Comparison of ENCODE assay signal across 29 mouse cellular contexts in the genomic region with DNA sequence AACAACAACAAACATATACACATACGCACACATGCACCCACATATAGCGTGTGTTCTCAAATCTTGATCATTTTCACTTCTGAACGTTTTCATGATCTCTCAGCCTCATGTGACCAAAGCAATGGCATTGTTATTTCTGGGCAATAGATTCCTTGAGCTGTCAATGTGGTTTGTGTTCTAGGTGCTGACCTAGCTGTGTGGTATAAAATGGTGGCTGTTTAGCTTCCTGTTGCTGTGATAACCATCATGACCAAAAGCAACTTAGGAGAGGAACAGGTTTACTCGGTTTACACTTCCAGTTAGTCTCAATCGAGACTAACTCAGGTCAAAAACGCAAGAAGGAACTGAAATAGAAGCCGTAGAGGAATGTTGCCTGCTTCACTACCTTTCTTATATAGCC. TPM values are rescaled to one million over a fixed set of nuclear protein-coding genes. Genes with fewer than 3 reads are reported as not detected.
"Had no signal": no experiment of that assay in that cellular context is flagged by ENCODE, and none has a peak within 500 bp of the region (broad histone marks: within the 10 kb centered on the region; RNA-seq: fewer than 3 reads in every experiment).

No protein-coding gene starts in this region.

- H3K4me2 ChIP-seq: heart, embryonic 12.5 days; hindbrain, embryonic 12.5 days; hindbrain, embryonic 14.5 days; intestine, embryonic 15.5 days; limb, embryonic 13.5 days; limb, embryonic 15.5 days; liver, embryonic 12.5 days had no signal

- DNase-seq: gastrocnemius, postnatal 25 days; heart, adult 18-20 months; heart, postnatal 10 days; heart, postnatal 4 days; kidney, adult 18-20 months; kidney, adult 8-10 months; kidney, postnatal 10 days; kidney, postnatal 25 days; kidney, postnatal 4 days; layer of hippocampus, postnatal 36 days; left cerebral cortex, postnatal 4 days had no signal

- H3K27ac ChIP-seq: heart, embryonic 10.5 days; hindbrain, embryonic 10.5 days; hindbrain, embryonic 12.5 days; hindbrain, embryonic 14.5 days; intestine, embryonic 15.5 days; layer of hippocampus, adult 2 months; limb, embryonic 13.5 days; limb, embryonic 15.5 days; liver, embryonic 12.5 days; liver, embryonic 14.5 days had no signal

- H3K36me3 ChIP-seq: intestine, embryonic 15.5 days; limb, embryonic 13.5 days; limb, embryonic 15.5 days had no signal

- H3K4me3 ChIP-seq: heart, embryonic 10.5 days; heart, embryonic 12.5 days; hindbrain, embryonic 10.5 days; hindbrain, embryonic 12.5 days; intestine, embryonic 15.5 days; layer of hippocampus, adult 2 months; limb, embryonic 13.5 days; limb, embryonic 15.5 days; liver, embryonic 12.5 days had no signal

- ATAC-seq: hindbrain, embryonic 16.5 days; intestine, embryonic 15.5 days; intestine, postnatal 0 days; liver, embryonic 12.5 days had no signal

- H3K9me3 ChIP-seq: heart, embryonic 10.5 days; heart, embryonic 12.5 days; hindbrain, embryonic 10.5 days; hindbrain, embryonic 12.5 days; intestine, embryonic 15.5 days; limb, embryonic 13.5 days; limb, embryonic 15.5 days; liver, embryonic 12.5 days had no signal

- H3K9ac ChIP-seq: heart, embryonic 12.5 days; hindbrain, embryonic 12.5 days; hindbrain, embryonic 14.5 days; intestine, embryonic 15.5 days; limb, embryonic 13.5 days; limb, embryonic 15.5 days; liver, embryonic 12.5 days; liver, embryonic 14.5 days had no signal

RNA-seq across cellular contexts. Expression of a gene that starts 19.1 kb away (rescaled TPM):
- polyA plus RNA-seq: heart, embryonic 10.5 days; heart, embryonic 12.5 days; kidney, embryonic 14.5 days; kidney, embryonic 16.5 days; limb, embryonic 13.5 days; limb, embryonic 15.5 days; liver, adult 2 months; liver, embryonic 12.5 days; liver, embryonic 14.5 days had no signal

RNA-seq across cellular contexts. Expression of a gene that starts 50.1 kb away (rescaled TPM):
- polyA plus RNA-seq: heart, embryonic 12.5 days; heart, embryonic 16.5 days; limb, embryonic 11.5 days; limb, embryonic 15.5 days; liver, adult 2 months; liver, embryonic 12.5 days; liver, embryonic 14.5 days had no signal
